Mouse (Mus musculus): Measurements from ENCODE around the gene Ubxn2a. TPM values are rescaled to one million over a fixed set of nuclear protein-coding genes. Genes with fewer than 3 reads are reported as not detected.
"Not testable (repeated sequence)": the region's sequence is repeated elsewhere in the genome, so short reads cannot be mapped to it uniquely, and the experiment has no call there.

The Ubxn2a gene
- polyA plus RNA-seq, 1 experiment from 2014 or later: 32.8 TPM

GRCm38 (mm10) chr12:4914441-4914840 is 6.9 kb upstream of the Ubxn2a start:
- peaks cover 6% of the 10 kb centered on the region for H3K4me1 ChIP-seq (ENCODE audit: control insufficient read depth, insufficient read depth, low read length)
- H3K9ac ChIP-seq (ENCODE audit: low read depth, low read length): no peak overlapping the region
- H3K4me3 ChIP-seq (ENCODE audit: low read length): no peak overlapping the region
- 50% methylated on average over 3 of the region's 3 CpGs for WGBS
- no peak overlapping the region for H3K27ac ChIP-seq (ENCODE audit: low read length)
- H3K9me3 ChIP-seq (ENCODE audit: control insufficient read depth, low read length): no peaks in the 10 kb centered on the region
- no peaks in the 10 kb centered on the region for H3K27me3 ChIP-seq (replicated peaks; ENCODE audit: control insufficient read depth, insufficient read depth, low read length)
- no peaks in the 10 kb centered on the region for H3K36me3 ChIP-seq (ENCODE audit: control insufficient read depth, insufficient read depth, low read length)
- no peak for ATAC-seq
- H3K4me2 ChIP-seq (ENCODE audit: low read depth, low read length): no peak overlapping the region

GRCm38 (mm10) chr12:4911716-4912115 is 4.2 kb upstream of the Ubxn2a start:
- H3K9me3 ChIP-seq (ENCODE audit: control insufficient read depth, low read length): no peaks in the 10 kb centered on the region
- H3K36me3 ChIP-seq (ENCODE audit: control insufficient read depth, insufficient read depth, low read length): no peaks in the 10 kb centered on the region
- H3K27ac ChIP-seq (ENCODE audit: low read length): no peak overlapping the region
- WGBS: 86% methylated on average over 4 of the region's 4 CpGs
- H3K4me3 ChIP-seq (ENCODE audit: low read length): no peak overlapping the region
- no peak for ATAC-seq
- peaks cover 2% of the 10 kb centered on the region; the same call in 1 of the 2 replicates for H3K4me1 ChIP-seq (ENCODE audit: control insufficient read depth, insufficient read depth, low read length)
- no peak overlapping the region for H3K4me2 ChIP-seq (ENCODE audit: low read depth, low read length)
- H3K27me3 ChIP-seq (replicated peaks; ENCODE audit: control insufficient read depth, insufficient read depth, low read length): no peaks in the 10 kb centered on the region
- H3K9ac ChIP-seq (ENCODE audit: low read depth, low read length): no peak overlapping the region

GRCm38 (mm10) chr12:4910496-4910895 is 3.0 kb upstream of the Ubxn2a start:
- not testable (repeated sequence) for ATAC-seq; H3K27ac ChIP-seq (ENCODE audit: low read length); H3K27me3 ChIP-seq (replicated peaks; ENCODE audit: control insufficient read depth, insufficient read depth, low read length); H3K4me1 ChIP-seq (ENCODE audit: control insufficient read depth, insufficient read depth, low read length); H3K9ac ChIP-seq (ENCODE audit: low read depth, low read length); H3K4me3 ChIP-seq (ENCODE audit: low read length); H3K36me3 ChIP-seq (ENCODE audit: control insufficient read depth, insufficient read depth, low read length); H3K4me2 ChIP-seq (ENCODE audit: low read depth, low read length); H3K9me3 ChIP-seq (ENCODE audit: control insufficient read depth, low read length)
- 90% methylated on average over 1 of the region's 1 CpGs for WGBS

GRCm38 (mm10) chr12:4908391-4908790 is 886 bp upstream of the Ubxn2a start:
- ATAC-seq: no peak
- Histone ChIP-seq H3K9ac (ENCODE audit: low read depth, low read length) (no peak overlapping the region), H3K9me3 (ENCODE audit: control insufficient read depth, low read length) (no peaks in the 10 kb centered on the region), H3K36me3 (ENCODE audit: control insufficient read depth, insufficient read depth, low read length) (no peaks in the 10 kb centered on the region), H3K27me3 (replicated peaks; ENCODE audit: control insufficient read depth, insufficient read depth, low read length) (no peaks in the 10 kb centered on the region), H3K4me2 (ENCODE audit: low read depth, low read length) (no peak overlapping the region), H3K4me1 (ENCODE audit: control insufficient read depth, insufficient read depth, low read length) (no peaks in the 10 kb centered on the region), H3K4me3 (ENCODE audit: low read length) (no peak overlapping the region), H3K27ac (ENCODE audit: low read length) (no peak overlapping the region)
- WGBS: 86% methylated on average over 7 of the region's 7 CpGs

- 33% methylated on average over 7 of the region's 7 CpGs for WGBS
- Histone ChIP-seq H3K27me3 (replicated peaks; ENCODE audit: control insufficient read depth, insufficient read depth, low read length) (no peaks in the 10 kb centered on the region), H3K4me1 (ENCODE audit: control insufficient read depth, insufficient read depth, low read length) (no peaks in the 10 kb centered on the region), H3K9me3 (ENCODE audit: control insufficient read depth, low read length) (no peaks in the 10 kb centered on the region), H3K27ac (ENCODE audit: low read length) (peak overlapping the region; percentile 95), H3K4me2 (ENCODE audit: low read depth, low read length) (peak overlapping the region; percentile 78), H3K4me3 (ENCODE audit: low read length) (peak overlapping the region; percentile 82), H3K9ac (ENCODE audit: low read depth, low read length) (peak overlapping the region; percentile 91), H3K36me3 (ENCODE audit: control insufficient read depth, insufficient read depth, low read length) (no peaks in the 10 kb centered on the region)
- ATAC-seq: no peak
These were observed 1.0 kb downstream of the Ubxn2a start for GRCm38 (mm10) chr12:4906476-4906875.

GRCm38 (mm10) chr12:4905946-4906345 is 1.6 kb downstream of the Ubxn2a start:
- Histone ChIP-seq H3K4me3 (ENCODE audit: low read length) (no peak overlapping the region), H3K4me2 (ENCODE audit: low read depth, low read length) (peak overlapping the region; percentile 26; the same call in 1 of the 2 replicates), H3K9me3 (ENCODE audit: control insufficient read depth, low read length) (no peaks in the 10 kb centered on the region), H3K27ac (ENCODE audit: low read length) (no peak overlapping the region), H3K9ac (ENCODE audit: low read depth, low read length) (no peak overlapping the region), H3K27me3 (replicated peaks; ENCODE audit: control insufficient read depth, insufficient read depth, low read length) (no peaks in the 10 kb centered on the region), H3K36me3 (ENCODE audit: control insufficient read depth, insufficient read depth, low read length) (no peaks in the 10 kb centered on the region), H3K4me1 (ENCODE audit: control insufficient read depth, insufficient read depth, low read length) (no peaks in the 10 kb centered on the region)
- no peak for ATAC-seq
- WGBS: 81% methylated on average over 7 of the region's 7 CpGs

- Histone ChIP-seq H3K36me3 (ENCODE audit: control insufficient read depth, insufficient read depth, low read length) (no peaks in the 10 kb centered on the region), H3K4me3 (ENCODE audit: low read length) (no peak overlapping the region), H3K9ac (ENCODE audit: low read depth, low read length) (no peak overlapping the region), H3K9me3 (ENCODE audit: control insufficient read depth, low read length) (no peaks in the 10 kb centered on the region), H3K4me2 (ENCODE audit: low read depth, low read length) (no peak overlapping the region), H3K27ac (ENCODE audit: low read length) (no peak overlapping the region), H3K4me1 (ENCODE audit: control insufficient read depth, insufficient read depth, low read length) (no peaks in the 10 kb centered on the region), H3K27me3 (replicated peaks; ENCODE audit: control insufficient read depth, insufficient read depth, low read length) (no peaks in the 10 kb centered on the region)
- no peak for ATAC-seq
- WGBS: 92% methylated on average over 5 of the region's 5 CpGs
These were observed 9.5 kb downstream of the Ubxn2a start for GRCm38 (mm10) chr12:4898024-4898423.

GRCm38 (mm10) chr12:4889891-4890290 is 17.6 kb downstream of the Ubxn2a start:
- H3K4me3 ChIP-seq (ENCODE audit: low read length): no peak overlapping the region
- H3K9ac ChIP-seq (ENCODE audit: low read depth, low read length): no peak overlapping the region
- no peak for ATAC-seq
- no peak overlapping the region for H3K4me2 ChIP-seq (ENCODE audit: low read depth, low read length)
- 82% methylated on average over 1 of the region's 1 CpGs for WGBS
- H3K9me3 ChIP-seq (ENCODE audit: control insufficient read depth, low read length): no peaks in the 10 kb centered on the region
- no peaks in the 10 kb centered on the region for H3K4me1 ChIP-seq (ENCODE audit: control insufficient read depth, insufficient read depth, low read length)
- no peaks in the 10 kb centered on the region for H3K27me3 ChIP-seq (replicated peaks; ENCODE audit: control insufficient read depth, insufficient read depth, low read length)
- peaks cover 2% of the 10 kb centered on the region; the same call in 1 of the 2 replicates for H3K36me3 ChIP-seq (ENCODE audit: control insufficient read depth, insufficient read depth, low read length)
- H3K27ac ChIP-seq (ENCODE audit: low read length): no peak overlapping the region

GRCm38 (mm10) chr12:4889251-4889650 is 18.3 kb downstream of the Ubxn2a start:
- Histone ChIP-seq H3K27ac (ENCODE audit: low read length) (no peak overlapping the region), H3K27me3 (replicated peaks; ENCODE audit: control insufficient read depth, insufficient read depth, low read length) (no peaks in the 10 kb centered on the region), H3K4me2 (ENCODE audit: low read depth, low read length) (no peak overlapping the region), H3K4me3 (ENCODE audit: low read length) (no peak overlapping the region), H3K9me3 (ENCODE audit: control insufficient read depth, low read length) (no peaks in the 10 kb centered on the region), H3K9ac (ENCODE audit: low read depth, low read length) (no peak overlapping the region), H3K36me3 (ENCODE audit: control insufficient read depth, insufficient read depth, low read length) (peaks cover 2% of the 10 kb centered on the region; the same call in 1 of the 2 replicates), H3K4me1 (ENCODE audit: control insufficient read depth, insufficient read depth, low read length) (no peaks in the 10 kb centered on the region)
- ATAC-seq: no peak
- 92% methylated on average over 2 of the region's 2 CpGs for WGBS

GRCm38 (mm10) chr12:4888739-4889138 is 18.8 kb downstream of the Ubxn2a start:
- no peak overlapping the region for H3K27ac ChIP-seq (ENCODE audit: low read length)
- no peak overlapping the region for H3K4me3 ChIP-seq (ENCODE audit: low read length)
- no peak for ATAC-seq
- H3K27me3 ChIP-seq (replicated peaks; ENCODE audit: control insufficient read depth, insufficient read depth, low read length): no peaks in the 10 kb centered on the region
- H3K36me3 ChIP-seq (ENCODE audit: control insufficient read depth, insufficient read depth, low read length): peaks cover 2% of the 10 kb centered on the region; the same call in 1 of the 2 replicates
- no peaks in the 10 kb centered on the region for H3K9me3 ChIP-seq (ENCODE audit: control insufficient read depth, low read length)
- H3K4me1 ChIP-seq (ENCODE audit: control insufficient read depth, insufficient read depth, low read length): no peaks in the 10 kb centered on the region
- H3K4me2 ChIP-seq (ENCODE audit: low read depth, low read length): no peak overlapping the region
- H3K9ac ChIP-seq (ENCODE audit: low read depth, low read length): no peak overlapping the region
